ENCODE assay signal across 30 mouse cellular contexts in the genomic region with DNA sequence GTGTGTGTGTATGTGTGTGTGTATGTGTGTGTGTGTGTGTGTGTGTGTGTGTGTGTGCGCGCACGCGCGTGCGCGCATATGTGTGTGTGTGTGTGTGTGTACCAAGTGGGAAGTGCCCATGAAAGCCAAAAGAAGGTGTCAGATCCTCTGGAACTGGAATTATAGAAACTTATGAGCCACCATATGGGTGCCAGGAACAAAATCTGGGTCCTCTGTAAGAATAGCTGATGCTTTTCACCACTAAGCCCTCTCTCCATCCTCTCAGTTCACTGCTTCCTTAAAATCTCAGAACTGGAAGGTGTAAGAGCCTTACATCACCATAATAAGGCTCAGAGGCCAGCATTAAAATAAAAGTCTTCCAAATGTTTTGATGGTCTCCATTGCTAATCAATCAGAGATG. TPM values are rescaled to one million over a fixed set of nuclear protein-coding genes. Genes with fewer than 3 reads are reported as not detected.
A peak's percentile ranks its signal among the peaks of the same experiment; 100 is the strongest.
DNase-seq lines count a peak whose midpoint lies in the region; ATAC-seq lines count a peak whose summit lies in the region.
"Had no signal": no experiment of that assay in that cellular context is flagged by ENCODE, and none has a peak within 500 bp of the region (broad histone marks: within the 10 kb centered on the region; RNA-seq: fewer than 3 reads in every experiment).

No protein-coding gene starts in this region.

- no peaks in the 10 kb centered on the region for H3K27me3 ChIP-seq in intestine, embryonic 16.5 days (replicated peaks; ENCODE audit: control insufficient read depth, insufficient read depth, low read length)
- H3K27me3 ChIP-seq in intestine, embryonic 15.5 days (replicated peaks): no peaks in the 10 kb centered on the region
- H3K27me3 ChIP-seq: embryonic facial prominence, embryonic 13.5 days; forebrain, embryonic 12.5 days; forebrain, embryonic 15.5 days; heart, embryonic 12.5 days; heart, embryonic 15.5 days; hindbrain, embryonic 13.5 days had no signal

- peak; percentile 53 for ATAC-seq in frontal cortex, adult (ENCODE audit: low TSS enrichment)
- no peak for ATAC-seq in intestine, embryonic 16.5 days
- ATAC-seq in intestine, embryonic 15.5 days: no peak
- ATAC-seq: forebrain, embryonic 15.5 days; hindbrain, embryonic 16.5 days had no signal

- no peaks in the 10 kb centered on the region for H3K9me3 ChIP-seq in intestine, embryonic 16.5 days (ENCODE audit: control insufficient read depth, low read length)
- H3K9me3 ChIP-seq in intestine, embryonic 15.5 days: no peaks in the 10 kb centered on the region
- H3K9me3 ChIP-seq: embryonic facial prominence, embryonic 10.5 days; embryonic facial prominence, embryonic 13.5 days; forebrain, embryonic 12.5 days; forebrain, embryonic 15.5 days; heart, embryonic 12.5 days; heart, embryonic 15.5 days; hindbrain, embryonic 10.5 days; hindbrain, embryonic 13.5 days had no signal

- H3K4me1 ChIP-seq in intestine, embryonic 16.5 days (ENCODE audit: control insufficient read depth, insufficient read depth, low read length): no peaks in the 10 kb centered on the region
- peaks cover 2% of the 10 kb centered on the region; the same call in 1 of the 2 replicates for H3K4me1 ChIP-seq in intestine, embryonic 15.5 days (replicated peaks)
- H3K4me1 ChIP-seq: embryonic facial prominence, embryonic 10.5 days; embryonic facial prominence, embryonic 13.5 days; forebrain, embryonic 12.5 days; heart, embryonic 12.5 days; hindbrain, embryonic 10.5 days; hindbrain, embryonic 13.5 days had no signal

- H3K9ac ChIP-seq in intestine, embryonic 16.5 days (ENCODE audit: low read depth, low read length): no peak overlapping the region
- no peak overlapping the region for H3K9ac ChIP-seq in intestine, embryonic 15.5 days
- H3K9ac ChIP-seq: embryonic facial prominence, embryonic 13.5 days; forebrain, embryonic 12.5 days; forebrain, embryonic 15.5 days; heart, embryonic 12.5 days; heart, embryonic 15.5 days; hindbrain, embryonic 13.5 days had no signal

- H3K27ac ChIP-seq in intestine, embryonic 16.5 days (ENCODE audit: low read length): peak overlapping the region; percentile 48; the same call in 1 of the 2 replicates
- H3K27ac ChIP-seq in intestine, embryonic 15.5 days: no peak overlapping the region
- H3K27ac ChIP-seq: embryonic facial prominence, embryonic 10.5 days; embryonic facial prominence, embryonic 13.5 days; forebrain, embryonic 12.5 days; forebrain, embryonic 15.5 days; heart, embryonic 15.5 days; hindbrain, embryonic 10.5 days; hindbrain, embryonic 13.5 days had no signal

- H3K4me2 ChIP-seq in intestine, embryonic 16.5 days (ENCODE audit: low read depth, low read length): no peak overlapping the region
- H3K4me2 ChIP-seq in intestine, embryonic 15.5 days (replicated peaks): no peak overlapping the region
- H3K4me2 ChIP-seq: embryonic facial prominence, embryonic 13.5 days; forebrain, embryonic 12.5 days; forebrain, embryonic 15.5 days; heart, embryonic 12.5 days; heart, embryonic 15.5 days; hindbrain, embryonic 13.5 days had no signal

- WGBS in intestine, embryonic 16.5 days: 91% methylated on average over 7 of the region's 7 CpGs
- WGBS in intestine, embryonic 15.5 days: 98% methylated on average over 7 of the region's 7 CpGs

- DNase-seq in frontal cortex, postnatal 36 days (ENCODE audit: low spot score in 2 of 2): no peak
- DNase-seq in brain, adult 2 months (ENCODE audit: low read depth, low spot score): peak; percentile 55
- DNase-seq in telencephalon, adult 2 months (ENCODE audit: low read depth, low spot score): peak; percentile 33
- no peak for DNase-seq in layer of hippocampus, adult 8-10 months (ENCODE audit: low spot score in 2 of 2)
- DNase-seq: adrenal gland, postnatal 10 days; adrenal gland, postnatal 36 days; cerebellum, adult 11-12 months; cerebellum, adult 8-10 months; cerebellum, postnatal 10 days; cerebellum, postnatal 36 days; embryo, embryonic 11 days; gastrocnemius, postnatal 10 days; gastrocnemius, postnatal 36 days; heart, postnatal 10 days; heart, postnatal 36 days had no signal

- H3K4me3 ChIP-seq in intestine, embryonic 16.5 days (ENCODE audit: low read length): no peak overlapping the region
- H3K4me3 ChIP-seq in intestine, embryonic 15.5 days (replicated peaks): no peak overlapping the region
- H3K4me3 ChIP-seq: embryonic facial prominence, embryonic 10.5 days; embryonic facial prominence, embryonic 13.5 days; erythroblast, embryonic 14.5 days; forebrain, embryonic 12.5 days; forebrain, embryonic 15.5 days; heart, embryonic 12.5 days; heart, embryonic 15.5 days; hindbrain, embryonic 10.5 days; hindbrain, embryonic 13.5 days had no signal

- H3K36me3 ChIP-seq in intestine, embryonic 16.5 days (ENCODE audit: control insufficient read depth, insufficient read depth, low read length): no peaks in the 10 kb centered on the region
- no peaks in the 10 kb centered on the region for H3K36me3 ChIP-seq in intestine, embryonic 15.5 days
- H3K36me3 ChIP-seq: embryonic facial prominence, embryonic 10.5 days; embryonic facial prominence, embryonic 13.5 days; forebrain, embryonic 12.5 days; forebrain, embryonic 15.5 days; heart, embryonic 12.5 days; heart, embryonic 15.5 days; hindbrain, embryonic 10.5 days; hindbrain, embryonic 13.5 days had no signal

RNA-seq across cellular contexts. Expression of a gene that starts 8.0 kb away (rescaled TPM):
- 572 and 696 TPM in 2 replicates for polyA plus RNA-seq in intestine, embryonic 16.5 days (2015; fragmentation: Nextera tagmentation; extraction: Ambion mirVana)
- 330 and 349 TPM in 2 replicates for polyA plus RNA-seq in intestine, embryonic 15.5 days (2015; fragmentation: Nextera tagmentation; extraction: Ambion mirVana)
- 1 to 10 TPM; 2.3 to 4.1 (median 2.6) TPM for total RNA-seq in layer of hippocampus, adult 8-10 months (2022)
- total RNA-seq: ES-E14; granulocyte monocyte progenitor cell, adult 5-6 weeks had no signal
- polyA plus RNA-seq: embryonic facial prominence, embryonic 10.5 days; embryonic facial prominence, embryonic 13.5 days; erythroblast, embryonic 14.5 days; hindbrain, embryonic 10.5 days; hindbrain, embryonic 13.5 days had no signal

RNA-seq across cellular contexts. Expression of a gene that starts 36.4 kb away (rescaled TPM):
- polyA plus RNA-seq in intestine, embryonic 16.5 days (2015; fragmentation: Nextera tagmentation; extraction: Ambion mirVana): 4.4 and 4.8 TPM in 2 replicates
- 4.8 and 5.7 TPM in 2 replicates for polyA plus RNA-seq in intestine, embryonic 15.5 days (2015; fragmentation: Nextera tagmentation; extraction: Ambion mirVana)
- 10 to 100 TPM; 23.9 to 30.1 (median 28.7) TPM for total RNA-seq in layer of hippocampus, adult 8-10 months (2022)
- polyA plus RNA-seq: erythroblast, embryonic 14.5 days had no signal

RNA-seq across cellular contexts. Expression of a gene that starts 36.5 kb away (rescaled TPM):
- polyA plus RNA-seq in intestine, embryonic 16.5 days (2015; fragmentation: Nextera tagmentation; extraction: Ambion mirVana): 90.7 and 98.9 TPM in 2 replicates
- polyA plus RNA-seq in intestine, embryonic 15.5 days (2015; fragmentation: Nextera tagmentation; extraction: Ambion mirVana): 91.6 and 106 TPM in 2 replicates
- total RNA-seq in layer of hippocampus, adult 8-10 months (2022): 10 to 100 TPM; 29.3 to 35.0 (median 32.1) TPM

RNA-seq across cellular contexts. Expression of a gene that starts 40.3 kb away (rescaled TPM):
- 21.5 and 22.6 TPM in 2 replicates for polyA plus RNA-seq in intestine, embryonic 16.5 days (2015; fragmentation: Nextera tagmentation; extraction: Ambion mirVana)
- 21.2 and 22.2 TPM in 2 replicates for polyA plus RNA-seq in intestine, embryonic 15.5 days (2015; fragmentation: Nextera tagmentation; extraction: Ambion mirVana)
- total RNA-seq in layer of hippocampus, adult 8-10 months (2022): 10 to 100 TPM; 68.9 to 76.0 (median 69.6) TPM
- total RNA-seq: granulocyte monocyte progenitor cell, adult 5-6 weeks had no signal

RNA-seq across cellular contexts. Expression of a gene that starts 51.0 kb away (rescaled TPM):
- polyA plus RNA-seq in intestine, embryonic 16.5 days (2015; fragmentation: Nextera tagmentation; extraction: Ambion mirVana): 0.20 and 0.53 TPM in 2 replicates
- polyA plus RNA-seq in intestine, embryonic 15.5 days (2015; fragmentation: Nextera tagmentation; extraction: Ambion mirVana): 0.33 and 0.44 TPM in 2 replicates
- under 1 TPM; 0.20 to 0.54 (median 0.26) TPM for total RNA-seq in layer of hippocampus, adult 8-10 months (2022)
- total RNA-seq: granulocyte monocyte progenitor cell, adult 5-6 weeks had no signal
- polyA plus RNA-seq: embryonic facial prominence, embryonic 13.5 days; erythroblast, embryonic 14.5 days; forebrain, embryonic 15.5 days; heart, embryonic 12.5 days; heart, embryonic 15.5 days; hindbrain, embryonic 13.5 days; hindbrain, embryonic 16.5 days had no signal

Comparison
In these comparisons a context has a peak if more than half of its experiments do, and no peak if none do; other contexts are left out.
1. DNase-seq: peak in brain, adult 2 months (single experiment) and telencephalon, adult 2 months (single experiment); none in frontal cortex, postnatal 36 days (0 of 2) and layer of hippocampus, adult 8-10 months (0 of 2).